Mouse (Mus musculus) heart, embryonic 13.5 days (tissue): ENCODE data around the gene Vmn1r68. TPM values are rescaled to one million over a fixed set of nuclear protein-coding genes. Genes with fewer than 3 reads are reported as not detected.

Experiments used
- ATAC-seq: fragments of 200-750 bp; cut with Nextera tagmentation; 2 replicates; pipeline ENCODE4 v1.8.0; 2017; ENCODE audit warnings: moderate TSS enrichment; ENCODE audit not compliant: insufficient number of reproducible peaks, low FRiP score, low TSS enrichment; ENCODE audit errors: extremely low read depth
- H3K27ac ChIP-seq: fragments of 300-500 bp; sonication (generic); replicated peaks from 2 replicates; pipeline ENCODE4 v1.5.1; 2015; ENCODE audit warnings: moderate library complexity, mild to moderate bottlenecking, inconsistent platforms
- H3K27me3 ChIP-seq: fragments of 300-500 bp; sonication (generic); replicated peaks from 2 replicates; pipeline ENCODE4 v1.6.1; 2015; ENCODE audit warnings: mild to moderate bottlenecking, inconsistent platforms
- H3K36me3 ChIP-seq: fragments of 300-500 bp; sonication (generic); 2 replicates; pipeline ENCODE4 v1.6.1; 2015; ENCODE audit warnings: mild to moderate bottlenecking, inconsistent platforms
- H3K4me1 ChIP-seq: fragments of 300-500 bp; sonication (generic); 2 replicates; pipeline ENCODE4 v1.6.1; 2015; ENCODE audit warnings: inconsistent platforms
- H3K4me2 ChIP-seq: fragments of 300-500 bp; sonication (generic); 2 replicates; pipeline ENCODE4 v1.6.1; 2015; ENCODE audit warnings: inconsistent platforms, mild to moderate bottlenecking, moderate library complexity
- H3K4me3 ChIP-seq: fragments of 300-500 bp; sonication (generic); 2 replicates; pipeline ENCODE4 v1.5.1; 2015; ENCODE audit warnings: moderate library complexity, mild to moderate bottlenecking, inconsistent platforms
- H3K9ac ChIP-seq: fragments of 300-500 bp; sonication (generic); 2 replicates; pipeline ENCODE4 v1.6.1; 2015; ENCODE audit warnings: inconsistent platforms, mild to moderate bottlenecking, moderate library complexity
- H3K9me3 ChIP-seq: fragments of 300-500 bp; sonication (generic); 2 replicates; pipeline ENCODE4 v1.6.1; 2016; ENCODE audit warnings: inconsistent platforms
- WGBS: fragments of 180-500 bp; shearing (Covaris S2); methylation state at CpG from one replicate; pipeline ENCODE4 v1.1.7; 2015; ENCODE audit warnings: mixed read lengths; 5-methylcytosine and 5-hydroxymethylcytosine counted together
- polyA plus RNA-seq: library from polyadenylated mRNA; unstranded; fragments of >200 nt; fragmentation: Nextera tagmentation; extraction: Ambion mirVana; gene quantifications from 2 replicates; pipeline ENCODE4 v1.2.1, GENCODE M21; 2015

The Vmn1r68 gene
- polyA plus RNA-seq: not detected in 2 replicates

- H3K27me3 ChIP-seq: no peaks in the 10 kb centered on the region
- H3K27ac ChIP-seq: no peak within 1 kb of the TSS
- H3K9ac ChIP-seq: no peak within 1 kb of the TSS
- WGBS: 56% methylated on average over 2 of the region's 2 CpGs
- no peaks in the 10 kb centered on the region for H3K36me3 ChIP-seq
- no peak within 1 kb of the TSS for H3K4me3 ChIP-seq
- H3K4me2 ChIP-seq: no peak within 1 kb of the TSS
- H3K9me3 ChIP-seq: no peaks in the 10 kb centered on the region
- no peaks in the 10 kb centered on the region for H3K4me1 ChIP-seq
- ATAC-seq: no peak
Measured at GRCm38 (mm10) chr7:10558385-10558784, at the start of gene Vmn1r68. Gene Vmn1r68 (minus strand): TSS chr7:10558485.

- Histone ChIP-seq H3K9me3 (no peaks in the 10 kb centered on the region), H3K9ac (no peak overlapping the region), H3K4me1 (peaks cover 9% of the 10 kb centered on the region), H3K36me3 (peaks cover 26% of the 10 kb centered on the region), H3K27me3 (no peaks in the 10 kb centered on the region), H3K4me2 (peak overlapping the region; percentile 75), H3K4me3 (peak overlapping the region; percentile 78), H3K27ac (no peak overlapping the region)
- ATAC-seq: no peak
- 38% methylated on average over 6 of the region's 6 CpGs for WGBS
Measured at GRCm38 (mm10) chr7:10495578-10495977, 62.7 kb downstream of the Vmn1r68 start.

- peaks cover 9% of the 10 kb centered on the region for H3K4me1 ChIP-seq
- ATAC-seq: peak; percentile 87
- WGBS: 2% methylated on average over 33 of the region's 33 CpGs
- no peaks in the 10 kb centered on the region for H3K27me3 ChIP-seq
- H3K27ac ChIP-seq: no peak within 1 kb of the TSS
- peak within 1 kb of the TSS; percentile 75 for H3K4me2 ChIP-seq
- H3K36me3 ChIP-seq: peaks cover 32% of the 10 kb centered on the region
- no peaks in the 10 kb centered on the region for H3K9me3 ChIP-seq
- peak within 1 kb of the TSS; percentile 85 for H3K9ac ChIP-seq
- H3K4me3 ChIP-seq: peak within 1 kb of the TSS; percentile 78
Measured at GRCm38 (mm10) chr7:10494786-10495521, 63.3 kb downstream of the Vmn1r68 start, which contains the start of gene Zik1. Gene Zik1 (minus strand): TSS chr7:10495394.

GRCm38 (mm10) chr7:10480588-10481233, 77.6 kb downstream of the Vmn1r68 start:
- ATAC-seq: no peak
- H3K27ac ChIP-seq: no peak overlapping the region
- no peak overlapping the region for H3K9ac ChIP-seq
- no peaks in the 10 kb centered on the region for H3K4me1 ChIP-seq
- 59% methylated on average over 18 of the region's 18 CpGs for WGBS
- peak overlapping the region; percentile 21 for H3K4me3 ChIP-seq
- no peaks in the 10 kb centered on the region for H3K9me3 ChIP-seq
- peak overlapping the region; percentile 27; the same call in 1 of the 2 replicates for H3K4me2 ChIP-seq
- H3K27me3 ChIP-seq: no peaks in the 10 kb centered on the region
- H3K36me3 ChIP-seq: no peaks in the 10 kb centered on the region

- no peaks in the 10 kb centered on the region for H3K9me3 ChIP-seq
- no peaks in the 10 kb centered on the region for H3K27me3 ChIP-seq
- no peak overlapping the region for H3K4me2 ChIP-seq
- ATAC-seq: no peak
- no peak overlapping the region for H3K9ac ChIP-seq
- H3K4me3 ChIP-seq: no peak overlapping the region
- no peaks in the 10 kb centered on the region for H3K4me1 ChIP-seq
- no peak overlapping the region for H3K27ac ChIP-seq
- no peaks in the 10 kb centered on the region for H3K36me3 ChIP-seq
Measured at GRCm38 (mm10) chr7:10479813-10480212, 78.5 kb downstream of the Vmn1r68 start.

- ATAC-seq: no peak
- H3K27me3 ChIP-seq: no peaks in the 10 kb centered on the region
- no peak overlapping the region for H3K4me2 ChIP-seq
- H3K4me3 ChIP-seq: no peak overlapping the region
- H3K9me3 ChIP-seq: peaks cover 15% of the 10 kb centered on the region; the same call in 1 of the 2 replicates
- H3K36me3 ChIP-seq: no peaks in the 10 kb centered on the region
- H3K27ac ChIP-seq: no peak overlapping the region
- no peaks in the 10 kb centered on the region for H3K4me1 ChIP-seq
- H3K9ac ChIP-seq: no peak overlapping the region
- 54% methylated on average over 3 of the region's 3 CpGs for WGBS
Measured at GRCm38 (mm10) chr7:10458166-10458565, 100.1 kb downstream of the Vmn1r68 start.

Other genes with a start within 250 kb of the Vmn1r68 start
- gene Vmn1r67, start 115.2 kb downstream of the Vmn1r68 start, polyA plus RNA-seq: not detected in 2 replicates
- gene Zik1, start 63.1 kb downstream of the Vmn1r68 start, polyA plus RNA-seq: 6.3 and 6.5 TPM in 2 replicates
- not detected in 2 replicates for gene Vmn1r69, start 55.2 kb upstream of the Vmn1r68 start, polyA plus RNA-seq
- gene Vmn1r70, start 73.0 kb upstream of the Vmn1r68 start, polyA plus RNA-seq: not detected in 2 replicates
- not detected in 2 replicates for gene Nlrp4b, start 129.3 kb upstream of the Vmn1r68 start, polyA plus RNA-seq
- gene Vmn1r71, start 195.9 kb upstream of the Vmn1r68 start, polyA plus RNA-seq: not detected in 2 replicates